Mouse (Mus musculus): ENCODE measurements around the gene Hoxc5. TPM values are rescaled to one million over a fixed set of nuclear protein-coding genes. Genes with fewer than 3 reads are reported as not detected.
A peak's percentile ranks its signal among the peaks of the same experiment; 100 is the strongest.

Hoxc5 gene
- polyA plus RNA-seq, 1 experiment: 0.53 TPM

DNA sequence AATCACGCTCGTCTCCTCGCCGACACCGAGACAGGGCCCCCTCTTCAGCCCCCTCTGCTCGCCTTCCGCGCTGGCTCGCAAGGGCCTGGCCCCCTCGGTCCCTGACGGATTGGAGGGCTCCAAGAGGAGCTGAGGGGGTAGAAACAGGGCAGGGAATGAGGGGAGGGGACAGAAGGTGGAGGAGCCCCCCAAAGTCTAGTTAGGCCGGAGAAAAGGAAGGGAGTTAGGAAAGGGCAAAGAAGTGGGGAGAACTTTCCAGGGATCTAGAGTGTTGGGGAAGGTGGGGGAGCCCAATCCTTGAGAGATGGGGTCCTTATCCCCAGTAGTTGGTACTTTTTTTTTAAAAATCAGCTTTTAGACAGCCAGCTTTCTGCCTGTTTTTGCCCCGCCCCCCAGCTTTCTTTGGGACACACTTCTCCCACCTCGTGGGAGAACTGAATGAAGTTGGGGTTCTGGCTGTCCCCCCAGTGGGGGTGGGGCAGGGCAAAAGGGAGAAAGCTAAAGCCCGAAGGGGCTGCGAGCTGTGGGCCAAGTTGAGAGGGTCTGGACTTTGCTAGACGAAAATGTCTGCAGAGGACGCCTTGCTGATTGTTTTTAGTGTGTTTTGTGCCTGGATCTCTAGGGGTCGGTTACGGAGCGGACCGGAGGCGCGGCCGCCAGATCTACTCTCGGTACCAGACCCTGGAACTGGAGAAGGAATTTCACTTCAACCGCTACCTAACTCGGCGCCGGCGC is 43.0 kb downstream of the Hoxc5 start:
- peaks cover 13% of the 10 kb centered on the region for H3K27me3 ChIP-seq (ENCODE audit: control insufficient read depth, insufficient read depth, low read length)
- H3K4me1 ChIP-seq (ENCODE audit: control insufficient read depth, insufficient read depth, low read length): peaks cover 30% of the 10 kb centered on the region
- H3K27ac ChIP-seq (ENCODE audit: control insufficient read depth, insufficient read depth, low read depth, low read length): no peak overlapping the region
- TF ChIP-seq CTCF (IDR thresholded peaks at IDR 0.05; ENCODE audit: control insufficient read depth, insufficient read depth, insufficient replicate concordance, low read depth, low read length): no peak
- no peak for TF ChIP-seq POLR2A (IDR thresholded peaks at IDR 0.05; ENCODE audit: control insufficient read depth, low read depth, low read length)
- H3K36me3 ChIP-seq (ENCODE audit: control insufficient read depth, insufficient read depth, low read length): no peaks in the 10 kb centered on the region
- H3K4me3 ChIP-seq (ENCODE audit: control insufficient read depth, low read depth, low read length): peak overlapping the region; percentile 20; the same call in 1 of the 2 replicates

DNA sequence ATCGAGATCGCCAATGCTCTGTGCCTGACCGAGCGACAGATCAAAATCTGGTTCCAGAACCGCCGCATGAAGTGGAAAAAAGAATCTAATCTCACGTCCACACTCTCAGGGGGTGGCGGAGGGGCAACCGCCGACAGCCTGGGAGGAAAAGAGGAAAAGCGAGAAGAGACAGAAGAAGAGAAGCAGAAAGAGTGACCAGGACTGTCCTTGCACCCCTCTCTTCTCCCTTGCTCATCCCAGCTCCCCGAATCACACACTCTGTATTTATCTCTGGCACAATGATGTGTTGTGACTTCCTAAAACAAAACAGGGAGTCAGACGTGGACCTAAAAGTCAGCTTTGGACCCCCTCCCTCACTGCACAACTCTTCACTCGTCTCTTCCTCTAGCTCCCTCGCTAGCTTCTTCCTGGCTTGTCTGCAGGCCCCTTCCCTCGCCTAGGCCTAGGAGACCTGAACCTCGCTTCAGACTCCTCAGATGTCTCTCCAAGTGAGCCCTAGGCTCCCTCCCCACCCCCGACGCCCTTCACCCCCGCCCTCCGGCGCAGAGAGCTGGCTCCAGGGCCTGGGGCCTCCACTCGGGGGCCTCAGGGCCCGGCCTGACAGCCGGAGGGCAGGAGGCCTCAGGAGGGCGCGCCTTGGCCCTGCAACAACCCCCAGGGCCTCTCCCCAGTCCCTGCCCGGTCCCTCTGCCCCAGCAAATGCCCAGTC is 43.8 kb downstream of the Hoxc5 start:
- H3K4me3 ChIP-seq (ENCODE audit: control insufficient read depth, low read depth, low read length): peak overlapping the region; percentile 3; the same call in 1 of the 2 replicates
- H3K4me1 ChIP-seq (ENCODE audit: control insufficient read depth, insufficient read depth, low read length): peaks cover 33% of the 10 kb centered on the region

GRCm38 (mm10) chr15:103011928-103012486 is 44.8 kb downstream of the Hoxc5 start:
- Histone ChIP-seq H3K27me3 (ENCODE audit: control insufficient read depth, insufficient read depth, low read length) (peaks cover 11% of the 10 kb centered on the region), H3K36me3 (ENCODE audit: control insufficient read depth, insufficient read depth, low read length) (no peaks in the 10 kb centered on the region), H3K4me3 (ENCODE audit: control insufficient read depth, low read depth, low read length) (no peak overlapping the region), H3K4me1 (ENCODE audit: control insufficient read depth, insufficient read depth, low read length) (peaks cover 33% of the 10 kb centered on the region), H3K27ac (ENCODE audit: control insufficient read depth, insufficient read depth, low read depth, low read length) (no peak overlapping the region)
- TF ChIP-seq POLR2A (IDR thresholded peaks at IDR 0.05; ENCODE audit: control insufficient read depth, low read depth, low read length) (0 out of 2 replicates have a peak, but pooled peaks have one; percentile 9), CTCF (IDR thresholded peaks at IDR 0.05; ENCODE audit: control insufficient read depth, insufficient read depth, insufficient replicate concordance, low read depth, low read length) (no peak)

More for the DNA sequence above, 43.8 kb downstream of the Hoxc5 start:
- TF ChIP-seq CTCF (IDR thresholded peaks at IDR 0.05; ENCODE audit: control insufficient read depth, insufficient read depth, insufficient replicate concordance, low read depth, low read length) (no peak), POLR2A (IDR thresholded peaks at IDR 0.05; ENCODE audit: control insufficient read depth, low read depth, low read length) (no peak)
- peaks cover 11% of the 10 kb centered on the region for H3K27me3 ChIP-seq (ENCODE audit: control insufficient read depth, insufficient read depth, low read length)
- no peak overlapping the region for H3K27ac ChIP-seq (ENCODE audit: control insufficient read depth, insufficient read depth, low read depth, low read length)
- H3K36me3 ChIP-seq (ENCODE audit: control insufficient read depth, insufficient read depth, low read length): no peaks in the 10 kb centered on the region

DNA sequence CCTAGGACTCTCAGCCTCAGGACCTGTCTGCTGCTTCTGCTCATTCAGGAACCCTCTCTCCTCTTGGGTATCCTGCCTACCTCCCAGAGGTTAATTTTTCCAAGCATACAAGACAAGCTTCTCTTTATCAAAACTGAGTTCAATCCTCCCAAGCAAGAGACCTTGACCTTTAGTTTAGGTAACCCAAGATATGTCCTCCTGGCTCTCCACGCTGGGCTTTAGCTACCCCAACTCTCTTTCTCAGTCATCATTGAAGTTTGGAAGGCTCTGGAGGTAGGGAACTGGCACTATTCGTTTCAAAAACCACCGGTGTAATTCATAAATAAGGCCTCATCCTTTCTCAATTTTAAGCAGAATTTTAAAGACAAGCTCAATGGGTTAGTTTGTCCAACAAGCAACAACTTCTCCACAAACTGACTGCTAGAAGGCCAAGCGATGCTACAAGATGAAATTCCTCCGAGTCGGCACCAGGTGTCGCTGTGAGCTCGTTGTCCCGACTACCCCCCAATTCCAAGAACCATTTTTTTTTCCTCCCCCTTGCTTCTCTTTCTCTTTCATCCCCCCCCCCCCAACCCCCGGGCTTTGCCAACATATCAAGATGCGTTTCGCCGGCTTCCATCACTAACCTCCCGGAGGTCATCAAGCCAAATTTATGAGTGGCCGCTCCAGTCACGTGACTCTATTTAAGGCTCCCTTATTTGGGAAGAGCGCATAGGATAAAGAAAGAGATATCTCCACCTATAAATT is 46.2 kb downstream of the Hoxc5 start:
- Histone ChIP-seq H3K27ac (ENCODE audit: control insufficient read depth, insufficient read depth, low read depth, low read length) (no peak overlapping the region), H3K4me1 (ENCODE audit: control insufficient read depth, insufficient read depth, low read length) (peaks cover 33% of the 10 kb centered on the region), H3K4me3 (ENCODE audit: control insufficient read depth, low read depth, low read length) (no peak overlapping the region; the same call in 1 of the 2 replicates), H3K36me3 (ENCODE audit: control insufficient read depth, insufficient read depth, low read length) (no peaks in the 10 kb centered on the region), H3K27me3 (ENCODE audit: control insufficient read depth, insufficient read depth, low read length) (peaks cover 11% of the 10 kb centered on the region)
- TF ChIP-seq POLR2A (IDR thresholded peaks at IDR 0.05; ENCODE audit: control insufficient read depth, low read depth, low read length) (no peak), CTCF (IDR thresholded peaks at IDR 0.05; ENCODE audit: control insufficient read depth, insufficient read depth, insufficient replicate concordance, low read depth, low read length) (peak; percentile 87)

DNA sequence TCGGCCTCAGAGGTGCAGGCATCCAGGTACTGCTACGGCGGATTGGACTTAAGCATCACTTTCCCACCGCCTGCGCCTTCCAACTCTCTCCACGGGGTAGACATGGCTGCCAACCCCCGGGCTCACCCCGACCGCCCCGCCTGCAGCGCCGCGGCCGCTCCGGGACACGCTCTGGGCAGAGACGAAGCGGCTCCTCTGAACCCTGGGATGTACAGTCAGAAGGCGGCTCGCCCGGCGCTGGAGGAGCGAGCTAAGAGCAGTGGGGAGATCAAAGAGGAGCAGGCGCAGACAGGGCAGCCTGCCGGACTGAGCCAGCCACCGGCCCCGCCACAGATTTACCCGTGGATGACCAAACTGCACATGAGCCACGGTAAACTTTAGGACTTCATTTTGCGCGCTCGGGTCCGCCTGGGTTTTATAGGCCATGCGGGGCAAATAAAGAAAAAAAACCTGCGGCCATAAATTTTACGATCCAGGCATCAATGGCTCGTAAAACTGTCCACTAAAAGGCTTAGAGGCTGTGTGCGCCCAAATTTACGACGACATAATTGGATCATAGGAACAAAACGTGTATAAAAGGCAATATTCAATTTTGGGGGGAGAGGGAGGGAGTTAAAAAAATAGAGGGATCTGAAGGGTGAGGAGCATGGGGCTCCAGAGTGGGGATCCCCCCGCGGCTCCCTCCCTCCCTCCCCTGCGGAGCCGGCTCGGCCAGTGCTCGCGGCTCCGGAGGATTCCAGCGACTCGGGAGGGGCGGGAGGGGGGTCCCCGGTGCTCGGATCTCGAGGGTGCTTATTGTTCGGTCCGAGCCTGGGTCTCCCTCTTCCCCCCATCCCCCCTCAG is 47.1 kb downstream of the Hoxc5 start:
- Histone ChIP-seq H3K27ac (ENCODE audit: control insufficient read depth, insufficient read depth, low read depth, low read length) (no peak overlapping the region), H3K4me1 (ENCODE audit: control insufficient read depth, insufficient read depth, low read length) (peaks cover 33% of the 10 kb centered on the region), H3K4me3 (ENCODE audit: control insufficient read depth, low read depth, low read length) (peak overlapping the region; percentile 40), H3K36me3 (ENCODE audit: control insufficient read depth, insufficient read depth, low read length) (no peaks in the 10 kb centered on the region), H3K27me3 (ENCODE audit: control insufficient read depth, insufficient read depth, low read length) (peaks cover 11% of the 10 kb centered on the region)
- TF ChIP-seq CTCF (IDR thresholded peaks at IDR 0.05; ENCODE audit: control insufficient read depth, insufficient read depth, insufficient replicate concordance, low read depth, low read length) (no peak), POLR2A (IDR thresholded peaks at IDR 0.05; ENCODE audit: control insufficient read depth, low read depth, low read length) (no peak)

- no peak overlapping the region for H3K27ac ChIP-seq (ENCODE audit: control insufficient read depth, insufficient read depth, low read depth, low read length)
- H3K4me1 ChIP-seq (ENCODE audit: control insufficient read depth, insufficient read depth, low read length): peaks cover 28% of the 10 kb centered on the region
- peak overlapping the region; percentile 40 for H3K4me3 ChIP-seq (ENCODE audit: control insufficient read depth, low read depth, low read length)
- peaks cover 11% of the 10 kb centered on the region for H3K27me3 ChIP-seq (ENCODE audit: control insufficient read depth, insufficient read depth, low read length)
- H3K36me3 ChIP-seq (ENCODE audit: control insufficient read depth, insufficient read depth, low read length): no peaks in the 10 kb centered on the region
- no peak for TF ChIP-seq CTCF (IDR thresholded peaks at IDR 0.05; ENCODE audit: control insufficient read depth, insufficient read depth, insufficient replicate concordance, low read depth, low read length)
- no peak for TF ChIP-seq POLR2A (IDR thresholded peaks at IDR 0.05; ENCODE audit: control insufficient read depth, low read depth, low read length)
Measured at GRCm38 (mm10) chr15:103015009-103015399, 47.8 kb downstream of the Hoxc5 start.

Measured in testis, adult 2 months (tissue).